Mouse (Mus musculus) midbrain, embryonic 15.5 days (tissue): ENCODE results near the gene Naa40. TPM values are rescaled to one million over a fixed set of nuclear protein-coding genes. Genes with fewer than 3 reads are reported as not detected.

ENCODE experiments used
- ATAC-seq: fragments of 200-750 bp; cut with Nextera tagmentation; replicated peaks from 2 replicates; pipeline ENCODE4 v1.8.0; 2017; ENCODE audit warnings: moderate TSS enrichment
- H3K27ac ChIP-seq: fragments of 300-500 bp; sonication (generic); 2 replicates; pipeline ENCODE4 v1.5.1; 2015; ENCODE audit warnings: mild to moderate bottlenecking, inconsistent platforms
- H3K27me3 ChIP-seq: fragments of 300-500 bp; sonication (generic); replicated peaks from 2 replicates; pipeline ENCODE4 v1.6.1; 2015; ENCODE audit warnings: inconsistent platforms
- H3K36me3 ChIP-seq: fragments of 300-500 bp; sonication (generic); replicated peaks from 2 replicates; pipeline ENCODE4 v1.6.1; 2015; ENCODE audit warnings: inconsistent platforms
- H3K4me1 ChIP-seq: fragments of 300-500 bp; sonication (generic); 2 replicates; pipeline ENCODE4 v1.6.1; 2015; ENCODE audit warnings: inconsistent platforms
- H3K4me2 ChIP-seq: fragments of 300-500 bp; sonication (generic); 2 replicates; pipeline ENCODE4 v1.6.1; 2015; ENCODE audit warnings: inconsistent platforms, mild to moderate bottlenecking, moderate library complexity
- H3K4me3 ChIP-seq: fragments of 300-500 bp; sonication (generic); 2 replicates; pipeline ENCODE4 v1.5.1; 2015; ENCODE audit warnings: mild to moderate bottlenecking, inconsistent platforms
- H3K9ac ChIP-seq: fragments of 300-500 bp; sonication (generic); 2 replicates; pipeline ENCODE4 v1.6.1; 2015; ENCODE audit warnings: mild to moderate bottlenecking, inconsistent platforms
- H3K9me3 ChIP-seq: fragments of 300-500 bp; sonication (generic); 2 replicates; pipeline ENCODE4 v1.6.1; 2016; ENCODE audit warnings: inconsistent platforms
- WGBS: fragments of 180-500 bp; shearing (Covaris S2); methylation state at CpG from one replicate; pipeline ENCODE4 v1.1.7; 2015; ENCODE audit warnings: mixed read lengths; 5-methylcytosine and 5-hydroxymethylcytosine counted together
- polyA plus RNA-seq: library from polyadenylated mRNA; unstranded; fragments of >200 nt; fragmentation: Nextera tagmentation; extraction: Ambion mirVana; gene quantifications from 2 replicates; pipeline ENCODE4 v1.2.1, GENCODE M21; 2015

Naa40 gene
- polyA plus RNA-seq, 1 experiment from 2014 or later: 75.1 TPM

DNA sequence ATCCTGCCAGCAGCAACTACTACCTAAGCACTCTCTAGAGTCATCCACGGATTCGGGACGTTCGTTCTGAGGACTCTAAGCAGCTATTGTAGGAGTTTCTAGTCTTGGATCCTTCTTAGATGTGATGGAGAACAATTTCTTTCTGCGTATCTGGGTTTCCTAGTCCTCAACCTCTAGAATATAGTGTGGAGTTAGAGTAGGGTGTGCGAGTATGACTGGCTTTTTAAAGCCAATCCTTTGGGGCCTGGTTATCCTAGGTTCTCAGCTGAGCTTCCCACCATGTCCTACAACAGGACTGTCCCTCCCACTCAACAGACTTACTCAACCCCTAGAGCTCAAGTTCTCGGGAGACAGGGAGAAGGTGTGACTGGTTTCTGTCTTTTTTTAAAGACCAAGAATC is 35.7 kb downstream of the Naa40 start:
- peak overlapping the region; percentile 95 for H3K27ac ChIP-seq

DNA sequence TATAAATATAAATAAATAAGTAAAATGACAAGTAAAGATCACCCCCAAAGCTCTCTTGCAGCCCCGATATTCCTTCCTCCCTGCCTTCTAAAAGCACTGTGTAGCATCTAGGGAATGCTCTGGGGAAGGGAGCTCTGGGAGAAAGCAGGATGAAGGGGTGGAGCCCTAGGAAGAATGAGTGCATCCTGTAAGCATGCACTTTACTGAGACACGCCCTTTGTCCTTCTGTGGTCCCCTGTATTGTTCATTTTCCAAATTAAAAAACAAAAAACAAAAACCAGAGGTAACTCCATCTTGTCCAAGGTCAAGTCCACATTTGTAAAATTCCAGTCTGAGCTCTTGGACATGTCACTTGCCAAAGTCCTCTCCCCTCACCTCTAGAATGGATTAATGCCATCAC is 36.1 kb downstream of the Naa40 start:
- Histone ChIP-seq H3K9me3 (no peaks in the 10 kb centered on the region), H3K4me2 (peak overlapping the region; percentile 74), H3K36me3 (peaks cover 15% of the 10 kb centered on the region), H3K27me3 (no peaks in the 10 kb centered on the region), H3K4me3 (peak overlapping the region; percentile 64), H3K9ac (peak overlapping the region; percentile 69; the same call in 1 of the 2 replicates), H3K27ac (peak overlapping the region; percentile 95; the same call in 1 of the 2 replicates), H3K4me1 (peaks cover 28% of the 10 kb centered on the region)
- ATAC-seq: no peak
- 70% methylated on average over 2 of the region's 2 CpGs for WGBS

More for the DNA sequence above, 35.7 kb downstream of the Naa40 start:
- H3K36me3 ChIP-seq: peaks cover 10% of the 10 kb centered on the region
- peaks cover 28% of the 10 kb centered on the region for H3K4me1 ChIP-seq
- H3K9ac ChIP-seq: peak overlapping the region; percentile 69
- WGBS: 29% methylated on average over 7 of the region's 7 CpGs
- peak overlapping the region; percentile 74 for H3K4me2 ChIP-seq
- H3K9me3 ChIP-seq: no peaks in the 10 kb centered on the region
- H3K27me3 ChIP-seq: no peaks in the 10 kb centered on the region
- H3K4me3 ChIP-seq: peak overlapping the region; percentile 64
- ATAC-seq: peak; percentile 3

DNA sequence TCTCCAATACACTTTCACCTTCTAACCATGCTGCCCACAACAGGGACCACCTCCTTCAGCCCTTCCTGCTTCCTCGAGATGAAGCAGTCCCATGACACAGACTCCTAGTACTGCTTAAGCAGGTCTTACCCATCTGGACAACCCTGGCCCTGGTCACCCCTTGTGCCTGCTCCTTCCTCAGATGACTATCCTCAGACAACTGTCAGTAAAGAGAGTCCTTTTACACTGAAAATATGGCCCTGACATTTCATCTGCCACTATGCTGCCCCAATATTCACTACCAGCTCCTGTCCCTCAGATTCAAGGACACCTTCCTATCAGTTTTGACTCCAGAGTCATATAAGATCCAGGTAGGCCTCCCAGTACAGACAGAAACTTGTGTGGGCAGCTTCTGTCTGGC is 40.6 kb downstream of the Naa40 start:
- ATAC-seq: no peak
- no peak overlapping the region for H3K4me2 ChIP-seq
- no peak overlapping the region for H3K9ac ChIP-seq
- H3K4me1 ChIP-seq: peaks cover 27% of the 10 kb centered on the region
- no peak overlapping the region for H3K4me3 ChIP-seq
- peaks cover 40% of the 10 kb centered on the region for H3K36me3 ChIP-seq
- H3K9me3 ChIP-seq: no peaks in the 10 kb centered on the region
- no peak overlapping the region for H3K27ac ChIP-seq
- 61% methylated on average over 1 of the region's 1 CpGs for WGBS
- peaks cover 9% of the 10 kb centered on the region; the same call in 1 of the 2 replicates for H3K27me3 ChIP-seq

GRCm38 (mm10) chr19:7199089-7199488 is 41.9 kb downstream of the Naa40 start:
- no peak overlapping the region for H3K9ac ChIP-seq
- H3K27me3 ChIP-seq: peaks cover 13% of the 10 kb centered on the region; the same call in 1 of the 2 replicates
- H3K4me3 ChIP-seq: no peak overlapping the region
- no peak overlapping the region for H3K4me2 ChIP-seq
- H3K36me3 ChIP-seq: peaks cover 36% of the 10 kb centered on the region
- no peaks in the 10 kb centered on the region for H3K9me3 ChIP-seq
- ATAC-seq: no peak
- WGBS: 93% methylated on average over 13 of the region's 13 CpGs
- no peak overlapping the region for H3K27ac ChIP-seq
- H3K4me1 ChIP-seq: peaks cover 13% of the 10 kb centered on the region

DNA sequence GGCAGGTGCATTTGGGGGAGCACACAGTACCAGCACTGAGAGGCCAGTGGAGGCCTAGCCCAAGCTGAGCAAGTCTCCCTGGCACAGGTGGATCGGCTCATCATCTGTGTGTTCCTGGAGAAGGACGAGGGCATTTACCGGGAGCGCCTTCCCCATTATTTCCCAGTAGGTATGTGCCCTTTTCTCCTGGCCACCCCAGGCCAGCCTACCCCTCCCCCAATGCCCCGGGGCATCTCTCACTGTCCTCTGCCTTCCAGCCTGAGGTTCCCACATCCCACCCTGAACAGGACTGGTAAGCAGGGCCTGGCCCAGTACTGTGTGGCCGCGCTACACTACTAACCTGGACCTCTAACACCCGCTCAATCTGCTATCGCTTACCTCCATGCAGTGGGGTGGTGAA is 43.5 kb downstream of the Naa40 start:
- H3K27me3 ChIP-seq: peaks cover 13% of the 10 kb centered on the region; the same call in 1 of the 2 replicates
- H3K9ac ChIP-seq: no peak overlapping the region
- 85% methylated on average over 9 of the region's 9 CpGs for WGBS
- peak; percentile 43; the same call in 1 of the 2 replicates for ATAC-seq
- H3K4me1 ChIP-seq: peaks cover 14% of the 10 kb centered on the region
- no peak overlapping the region for H3K27ac ChIP-seq
- H3K4me2 ChIP-seq: no peak overlapping the region
- H3K4me3 ChIP-seq: no peak overlapping the region
- no peaks in the 10 kb centered on the region for H3K9me3 ChIP-seq
- peaks cover 35% of the 10 kb centered on the region for H3K36me3 ChIP-seq

DNA sequence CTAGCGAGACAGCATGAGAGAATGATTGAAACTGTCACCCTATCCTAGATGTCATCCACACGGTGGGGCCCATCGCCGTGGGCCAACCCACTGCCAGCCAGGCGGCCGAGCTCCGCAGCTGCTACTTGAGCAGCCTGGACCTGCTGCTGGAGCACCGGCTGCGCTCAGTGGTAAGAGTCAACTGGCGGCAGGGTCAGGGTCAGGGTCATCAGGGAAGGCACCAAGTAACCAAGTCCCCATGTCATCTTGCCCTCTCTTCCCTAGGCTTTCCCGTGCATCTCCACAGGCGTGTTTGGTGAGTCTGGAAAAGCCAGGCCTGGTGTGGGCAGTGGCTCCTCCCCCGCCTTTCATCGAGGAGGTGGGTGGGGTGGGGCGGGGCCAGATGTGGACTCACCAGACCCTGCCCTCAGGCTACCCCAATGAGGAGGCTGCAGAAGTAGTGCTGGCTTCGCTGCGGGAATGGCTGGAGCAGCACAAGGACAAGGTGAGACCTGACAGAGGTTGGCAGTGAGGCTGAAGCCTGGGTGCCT is 44.2 kb downstream of the Naa40 start:
- peaks cover 13% of the 10 kb centered on the region; the same call in 1 of the 2 replicates for H3K27me3 ChIP-seq
- peaks cover 19% of the 10 kb centered on the region for H3K4me1 ChIP-seq
- no peak overlapping the region for H3K9ac ChIP-seq
- H3K9me3 ChIP-seq: no peaks in the 10 kb centered on the region
- H3K4me3 ChIP-seq: no peak overlapping the region
- WGBS: 17% methylated on average over 17 of the region's 17 CpGs
- H3K36me3 ChIP-seq: peaks cover 35% of the 10 kb centered on the region
- no peak overlapping the region for H3K27ac ChIP-seq
- ATAC-seq: peak; percentile 37
- no peak overlapping the region for H3K4me2 ChIP-seq

DNA sequence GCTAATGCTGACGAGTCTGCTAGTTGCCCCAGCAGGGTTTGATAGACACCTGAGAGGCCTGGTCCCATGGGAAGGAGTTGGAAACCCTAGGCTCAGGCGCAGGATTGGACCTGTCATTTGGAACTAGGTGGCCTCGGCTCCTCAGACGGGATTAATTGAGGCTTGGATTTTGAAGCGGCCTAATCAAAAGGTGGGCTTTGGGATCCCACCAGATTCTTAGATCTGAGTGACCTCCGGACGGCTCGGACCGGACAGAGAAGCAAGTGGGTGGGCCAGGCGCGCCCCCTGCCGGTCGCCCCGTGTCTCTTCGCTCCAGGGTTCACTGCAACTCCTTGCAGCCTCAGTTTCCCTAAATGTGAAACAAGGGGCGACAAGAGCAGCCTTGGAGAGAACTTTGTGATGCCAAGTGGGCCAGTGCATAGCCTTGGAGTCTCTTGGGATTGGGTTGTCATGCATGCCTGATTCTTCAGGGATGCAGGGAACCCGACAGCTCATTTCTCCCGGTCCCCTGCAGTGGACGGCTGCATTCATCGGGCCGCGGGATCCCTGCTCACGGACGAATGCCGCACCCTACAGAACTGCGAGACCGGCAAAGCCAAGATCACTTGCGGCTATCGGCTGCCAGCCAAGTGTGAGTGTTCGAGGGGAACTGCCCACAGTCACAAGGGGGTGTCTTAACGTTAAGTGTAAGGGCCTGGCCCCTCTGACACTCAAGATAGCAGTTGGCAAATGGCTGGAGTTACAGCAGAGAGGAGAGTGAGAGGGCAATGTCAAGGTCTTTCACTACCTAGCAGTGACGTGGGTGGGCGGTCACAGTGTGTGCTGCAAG is 44.9 kb downstream of the Naa40 start:
- Histone ChIP-seq H3K27ac (no peak overlapping the region), H3K9me3 (no peaks in the 10 kb centered on the region), H3K9ac (no peak overlapping the region), H3K27me3 (peaks cover 13% of the 10 kb centered on the region; the same call in 1 of the 2 replicates), H3K4me3 (no peak overlapping the region), H3K36me3 (peaks cover 35% of the 10 kb centered on the region), H3K4me2 (no peak overlapping the region), H3K4me1 (peaks cover 21% of the 10 kb centered on the region)
- WGBS: 13% methylated on average over 33 of the region's 33 CpGs
- ATAC-seq: peak; percentile 34; the same call in 1 of the 2 replicates

DNA sequence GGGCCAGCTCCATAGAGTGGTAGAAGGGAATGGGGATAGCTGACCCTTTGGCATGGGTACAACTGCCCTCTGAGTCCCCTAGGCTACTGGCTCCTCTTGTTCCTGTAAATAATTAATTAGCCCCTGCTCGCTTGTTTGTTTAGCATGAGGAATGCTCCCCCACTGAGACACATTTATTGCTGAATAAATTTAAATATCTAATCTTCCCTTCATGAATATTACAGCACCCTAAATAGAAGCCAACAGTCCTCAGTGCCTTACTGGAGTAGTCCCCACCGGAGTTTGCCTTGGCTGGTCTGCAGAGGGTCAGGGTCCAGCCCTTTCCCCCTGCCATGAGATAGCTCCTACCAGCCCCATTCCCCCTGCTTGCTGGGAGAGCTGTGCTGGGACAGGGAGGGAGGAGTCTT is 48.4 kb downstream of the Naa40 start:
- Histone ChIP-seq H3K4me2 (no peak overlapping the region), H3K27me3 (peaks cover 13% of the 10 kb centered on the region; the same call in 1 of the 2 replicates), H3K4me1 (peaks cover 26% of the 10 kb centered on the region), H3K27ac (no peak overlapping the region), H3K9me3 (no peaks in the 10 kb centered on the region), H3K4me3 (no peak overlapping the region), H3K9ac (no peak overlapping the region), H3K36me3 (0 out of 2 replicates have a peak, but pooled peaks cover 4% of the 10 kb centered on the region)
- ATAC-seq: no peak
- WGBS: 30% methylated on average over 2 of the region's 2 CpGs

DNA sequence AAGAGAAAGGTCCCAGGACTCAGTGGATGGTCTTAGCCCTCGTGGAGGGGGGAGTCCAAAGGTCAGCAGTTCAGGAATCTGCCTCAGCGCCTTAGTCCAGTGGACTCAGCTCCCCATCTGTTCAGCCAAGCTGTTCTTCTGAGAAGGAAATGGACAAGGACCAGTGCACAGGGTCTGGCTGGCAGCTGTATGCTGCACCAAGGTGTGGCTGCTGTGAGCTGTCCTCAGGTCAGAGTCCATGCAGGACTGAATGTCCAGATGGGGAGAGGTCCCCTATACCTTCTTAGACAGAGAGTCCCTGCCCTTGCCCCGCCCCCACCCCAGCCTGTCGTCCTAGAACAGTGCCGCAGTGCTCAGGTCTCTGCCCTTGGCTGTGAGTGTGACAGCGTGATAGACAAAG is 49.3 kb downstream of the Naa40 start:
- no peak for ATAC-seq
- Histone ChIP-seq H3K27me3 (peaks cover 10% of the 10 kb centered on the region; the same call in 1 of the 2 replicates), H3K4me2 (no peak overlapping the region), H3K9me3 (no peaks in the 10 kb centered on the region), H3K4me3 (no peak overlapping the region), H3K4me1 (peaks cover 26% of the 10 kb centered on the region), H3K9ac (no peak overlapping the region), H3K36me3 (no peaks in the 10 kb centered on the region), H3K27ac (no peak overlapping the region)
- WGBS: 44% methylated on average over 6 of the region's 6 CpGs

DNA sequence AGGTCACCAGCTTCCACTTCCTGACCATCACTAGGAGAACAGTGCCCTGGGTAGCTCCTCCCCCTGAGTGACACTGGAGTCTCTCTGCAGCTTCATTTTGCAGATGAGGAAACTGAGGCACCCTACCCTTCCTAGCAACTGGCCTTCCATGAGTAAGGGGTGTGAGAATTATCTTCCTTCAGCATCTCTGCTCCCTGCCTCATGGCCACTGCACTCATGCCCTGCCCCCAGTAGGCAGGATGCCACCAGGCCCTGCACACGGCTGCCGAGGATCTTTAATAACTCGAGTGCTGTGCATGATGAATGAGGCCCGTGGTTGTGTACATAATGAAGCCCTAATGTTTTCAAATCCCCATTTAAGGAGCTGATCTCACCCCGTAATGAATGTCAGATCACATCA is 50.0 kb downstream of the Naa40 start:
- H3K9ac ChIP-seq: no peak overlapping the region
- WGBS: 41% methylated on average over 5 of the region's 5 CpGs
- no peak overlapping the region for H3K4me3 ChIP-seq
- no peaks in the 10 kb centered on the region for H3K9me3 ChIP-seq
- peaks cover 12% of the 10 kb centered on the region; the same call in 1 of the 2 replicates for H3K27me3 ChIP-seq
- H3K4me2 ChIP-seq: no peak overlapping the region
- ATAC-seq: no peak
- peaks cover 25% of the 10 kb centered on the region for H3K4me1 ChIP-seq
- no peak overlapping the region for H3K27ac ChIP-seq
- no peaks in the 10 kb centered on the region for H3K36me3 ChIP-seq

GRCm38 (mm10) chr19:7189026-7189425 is 52.0 kb downstream of the Naa40 start:
- ATAC-seq: no peak
- Histone ChIP-seq H3K36me3 (no peaks in the 10 kb centered on the region), H3K9me3 (no peaks in the 10 kb centered on the region), H3K9ac (no peak overlapping the region), H3K27me3 (peaks cover 23% of the 10 kb centered on the region), H3K4me2 (no peak overlapping the region), H3K4me3 (no peak overlapping the region), H3K27ac (no peak overlapping the region), H3K4me1 (peaks cover 32% of the 10 kb centered on the region)
- whole genome bisulfite sequencing: 84% methylated on average over 4 of the region's 4 CpGs

GRCm38 (mm10) chr19:7187157-7187556 is 53.8 kb downstream of the Naa40 start:
- WGBS: 57% methylated on average over 5 of the region's 5 CpGs
- Histone ChIP-seq H3K9ac (no peak overlapping the region), H3K27me3 (peaks cover 28% of the 10 kb centered on the region)

More at GRCm38 (mm10) chr19:7187157-7187556, 53.8 kb downstream of the Naa40 start:
- Histone ChIP-seq H3K9me3 (no peaks in the 10 kb centered on the region), H3K27ac (no peak overlapping the region), H3K4me3 (no peak overlapping the region), H3K4me1 (peaks cover 36% of the 10 kb centered on the region), H3K4me2 (no peak overlapping the region), H3K36me3 (no peaks in the 10 kb centered on the region)
- ATAC-seq: no peak
